Mouse (Mus musculus) ES-Bruce4 (cell line): ENCODE results near the gene Nelfb.
A peak's percentile ranks its signal among the peaks of the same experiment; 100 is the strongest.

Experiments used
- CTCF ChIP-seq: IDR thresholded peaks from one replicate; pipeline ENCODE4 v1.8.1; 2011; ENCODE audit warnings: low read depth, low read length
- POLR2A ChIP-seq: IDR thresholded peaks from one replicate; pipeline ENCODE4 v1.8.1; 2011; ENCODE audit warnings: low read length; ENCODE audit not compliant: insufficient read depth

- TF ChIP-seq CTCF = peak; percentile 89
- TF ChIP-seq POLR2A = peak; percentile 22
These were observed 17.2 kb upstream of the Nelfb start for GRCm38 (mm10) chr2:25228431-25228889.
